In the genomic region with DNA sequence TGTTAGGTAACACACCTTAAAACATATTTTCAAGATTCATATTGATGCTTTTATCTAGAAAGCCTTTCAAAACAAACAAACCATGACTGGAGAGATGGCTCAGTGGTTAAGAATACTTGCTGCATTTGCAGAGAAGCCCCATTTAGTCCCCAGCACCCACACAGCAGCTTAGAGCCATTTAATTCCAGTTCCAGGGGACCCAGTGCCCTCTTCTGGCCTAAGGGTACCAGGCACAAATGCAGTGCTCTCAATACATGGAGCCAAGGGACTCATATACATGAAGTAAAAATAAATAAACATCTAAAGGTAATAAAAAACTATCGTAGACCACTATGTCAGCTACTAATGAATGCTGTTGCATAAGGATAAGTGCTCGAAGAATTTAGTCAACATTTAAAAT, we compare ENCODE assay signal across 18 mouse cellular contexts. TPM values are rescaled to one million over a fixed set of nuclear protein-coding genes. Genes with fewer than 3 reads are reported as not detected.
DNase-seq lines count a peak whose midpoint lies in the region; ATAC-seq and TF ChIP-seq lines count a peak whose summit lies in the region.
"Had no signal": no experiment of that assay in that cellular context is flagged by ENCODE, and none has a peak within 500 bp of the region (broad histone marks: within the 10 kb centered on the region; RNA-seq: fewer than 3 reads in every experiment).

No protein-coding gene starts in this region.

- H3K27ac ChIP-seq in intestine, postnatal 0 days (ENCODE audit: low read depth, low read length), result no peak overlapping the region
- H3K27ac ChIP-seq in intestine, embryonic 15.5 days, result no peak overlapping the region
- H3K27ac ChIP-seq in lung, postnatal 0 days (ENCODE audit: low read length), result no peak overlapping the region
- H3K27ac ChIP-seq: forebrain, embryonic 13.5 days; hindbrain, embryonic 13.5 days; limb, embryonic 13.5 days; lung, embryonic 15.5 days; midbrain, embryonic 12.5 days had no signal

- H3K27me3 ChIP-seq in intestine, postnatal 0 days (replicated peaks; ENCODE audit: control insufficient read depth, insufficient read depth, low read length), result no peaks in the 10 kb centered on the region
- H3K27me3 ChIP-seq in intestine, embryonic 15.5 days (replicated peaks), result no peaks in the 10 kb centered on the region
- H3K27me3 ChIP-seq in lung, postnatal 0 days (replicated peaks; ENCODE audit: insufficient read depth, low read length), result no peaks in the 10 kb centered on the region
- no peaks in the 10 kb centered on the region for H3K27me3 ChIP-seq in splenic B cell, adult 2 months (ENCODE audit: control insufficient read depth, insufficient read depth, low read length, poor library complexity, severe bottlenecking)
- H3K27me3 ChIP-seq: forebrain, embryonic 13.5 days; hindbrain, embryonic 13.5 days; limb, embryonic 13.5 days; lung, embryonic 15.5 days; midbrain, embryonic 12.5 days had no signal

- WGBS in intestine, postnatal 0 days, result 91% methylated on average over 2 of the region's 2 CpGs
- 91% methylated on average over 2 of the region's 2 CpGs for WGBS in intestine, embryonic 15.5 days
- WGBS in lung, postnatal 0 days, result 88% methylated on average over 2 of the region's 2 CpGs

- TF ChIP-seq CTCF in intestine, postnatal 0 days (IDR thresholded peaks at IDR 0.05; ENCODE audit: low read depth), result peak; percentile 59
- peak; percentile 51 for TF ChIP-seq CTCF in lung, postnatal 0 days (IDR thresholded peaks at IDR 0.05)

- no peak for TF ChIP-seq EP300 in lung, postnatal 0 days (IDR thresholded peaks at IDR 0.05)

- no peak overlapping the region for H3K4me2 ChIP-seq in intestine, postnatal 0 days (replicated peaks; ENCODE audit: low read depth)
- H3K4me2 ChIP-seq in intestine, embryonic 15.5 days (replicated peaks), result no peak overlapping the region
- H3K4me2 ChIP-seq in lung, postnatal 0 days (replicated peaks; ENCODE audit: low read depth, low read length), result no peak overlapping the region
- H3K4me2 ChIP-seq: forebrain, embryonic 13.5 days; hindbrain, embryonic 13.5 days; limb, embryonic 13.5 days; lung, embryonic 15.5 days; midbrain, embryonic 12.5 days had no signal

- no peaks in the 10 kb centered on the region for H3K4me1 ChIP-seq in intestine, postnatal 0 days (replicated peaks; ENCODE audit: control insufficient read depth, insufficient read depth, low read length)
- H3K4me1 ChIP-seq in intestine, embryonic 15.5 days (replicated peaks), result no peaks in the 10 kb centered on the region
- H3K4me1 ChIP-seq in lung, postnatal 0 days (ENCODE audit: insufficient read depth, low read depth, low read length), result peaks cover 5% of the 10 kb centered on the region; the same call in 1 of the 2 replicates
- H3K4me1 ChIP-seq: forebrain, embryonic 13.5 days; hindbrain, embryonic 13.5 days; limb, embryonic 13.5 days; lung, embryonic 15.5 days; midbrain, embryonic 12.5 days had no signal

- H3K36me3 ChIP-seq in intestine, postnatal 0 days (ENCODE audit: control insufficient read depth, insufficient read depth), result peaks cover 45% of the 10 kb centered on the region
- H3K36me3 ChIP-seq in intestine, embryonic 15.5 days, result peaks cover 5% of the 10 kb centered on the region; the same call in 1 of the 2 replicates
- H3K36me3 ChIP-seq in lung, postnatal 0 days (ENCODE audit: insufficient read depth, low read length), result peaks cover 20% of the 10 kb centered on the region; the same call in 1 of the 2 replicates
- H3K36me3 ChIP-seq in splenic B cell, adult 2 months (ENCODE audit: control insufficient read depth, insufficient read depth, low read length, poor library complexity, severe bottlenecking), result peaks cover 2% of the 10 kb centered on the region; the same call in 1 of the 2 replicates
- H3K36me3 ChIP-seq: hindbrain, embryonic 13.5 days; midbrain, embryonic 12.5 days had no signal

- H3K4me3 ChIP-seq in intestine, postnatal 0 days (ENCODE audit: low read depth, low read length), result no peak overlapping the region
- H3K4me3 ChIP-seq in intestine, embryonic 15.5 days (replicated peaks), result no peak overlapping the region
- H3K4me3 ChIP-seq in lung, postnatal 0 days (ENCODE audit: low read depth, low read length), result no peak overlapping the region
- H3K4me3 ChIP-seq: forebrain, embryonic 13.5 days; hindbrain, embryonic 13.5 days; limb, embryonic 13.5 days; lung, embryonic 15.5 days; midbrain, embryonic 12.5 days had no signal

- DNase-seq in lung, postnatal 0 days (ENCODE audit: low spot score), result no peak
- DNase-seq in lung, postnatal 25 days (ENCODE audit: low spot score), result no peak
- DNase-seq in T-cell, adult 2 months (ENCODE audit: low spot score), result peak; percentile 16
- peak; percentile 11 for DNase-seq in splenic B cell, adult 2 months (ENCODE audit: low read depth, low spot score)
- DNase-seq in right cerebral cortex, postnatal 10 days (ENCODE audit: low spot score in 2 of 2), result no peak
- DNase-seq: adrenal gland, postnatal 14 days; cerebellum, adult 9-10 months; heart, adult 11 months; kidney, adult 11 months; right cerebral cortex, adult 18-20 months had no signal

- no peak for ATAC-seq in intestine, postnatal 0 days
- ATAC-seq in intestine, embryonic 15.5 days, result no peak
- no peak for ATAC-seq in lung, postnatal 0 days
- ATAC-seq: forebrain, embryonic 13.5 days had no signal

- H3K9ac ChIP-seq in intestine, postnatal 0 days (ENCODE audit: low read depth, low read length), result no peak overlapping the region
- H3K9ac ChIP-seq in intestine, embryonic 15.5 days, result no peak overlapping the region
- H3K9ac ChIP-seq in lung, postnatal 0 days (replicated peaks; ENCODE audit: low read depth), result no peak overlapping the region
- H3K9ac ChIP-seq: forebrain, embryonic 13.5 days; hindbrain, embryonic 13.5 days; limb, embryonic 13.5 days; lung, embryonic 15.5 days; midbrain, embryonic 12.5 days had no signal

- no peaks in the 10 kb centered on the region for H3K9me3 ChIP-seq in intestine, postnatal 0 days (ENCODE audit: control insufficient read depth)
- H3K9me3 ChIP-seq in intestine, embryonic 15.5 days, result no peaks in the 10 kb centered on the region
- no peaks in the 10 kb centered on the region for H3K9me3 ChIP-seq in lung, postnatal 0 days (ENCODE audit: low read length)
- H3K9me3 ChIP-seq: forebrain, embryonic 13.5 days; hindbrain, embryonic 13.5 days; limb, embryonic 13.5 days; lung, embryonic 15.5 days; midbrain, embryonic 12.5 days had no signal

RNA-seq across cellular contexts. Expression of gene Selenop, which starts 9.0 kb away (rescaled TPM):
- polyA plus RNA-seq in intestine, postnatal 0 days (2015; fragmentation: Nextera tagmentation; extraction: Ambion mirVana), result 2,235 and 2,243 TPM in 2 replicates
- polyA plus RNA-seq in intestine, embryonic 15.5 days (2015; fragmentation: Nextera tagmentation; extraction: Ambion mirVana), result 338 and 379 TPM in 2 replicates
- polyA plus RNA-seq in lung, postnatal 0 days (2015; fragmentation: Nextera tagmentation; extraction: Ambion mirVana), result 404 and 424 TPM in 2 replicates

RNA-seq across cellular contexts. Expression of gene Ccdc152, which starts 25.9 kb away (rescaled TPM):
- 4.8 and 5.7 TPM in 2 replicates for polyA plus RNA-seq in intestine, postnatal 0 days (2015; fragmentation: Nextera tagmentation; extraction: Ambion mirVana)
- 0.30 and 0.91 TPM in 2 replicates for polyA plus RNA-seq in intestine, embryonic 15.5 days (2015; fragmentation: Nextera tagmentation; extraction: Ambion mirVana)
- 1.7 and 2.2 TPM in 2 replicates for polyA plus RNA-seq in lung, postnatal 0 days (2015; fragmentation: Nextera tagmentation; extraction: Ambion mirVana)
- polyA plus RNA-seq: C2C12; forebrain, embryonic 13.5 days had no signal

Comparison
In these comparisons a context has a peak if more than half of its experiments do, and no peak if none do; other contexts are left out.
1. DNase-seq: peak in T-cell, adult 2 months (single experiment) and splenic B cell, adult 2 months (single experiment); none in lung, postnatal 0 days (single experiment), lung, postnatal 25 days (single experiment) and right cerebral cortex, postnatal 10 days (0 of 2).